Mouse (Mus musculus) lung, postnatal 4 days (tissue): ENCODE results near the gene Gm8298.
"Not testable (repeated sequence)": the region's sequence is repeated elsewhere in the genome, so short reads cannot be mapped to it uniquely, and the experiment has no call there.

Source experiments
- DNase-seq, 2 experiments: peaks; one replicate each; pipeline ENCODE4 v3.0.0; 2021

Gene Gm8298

DNA sequence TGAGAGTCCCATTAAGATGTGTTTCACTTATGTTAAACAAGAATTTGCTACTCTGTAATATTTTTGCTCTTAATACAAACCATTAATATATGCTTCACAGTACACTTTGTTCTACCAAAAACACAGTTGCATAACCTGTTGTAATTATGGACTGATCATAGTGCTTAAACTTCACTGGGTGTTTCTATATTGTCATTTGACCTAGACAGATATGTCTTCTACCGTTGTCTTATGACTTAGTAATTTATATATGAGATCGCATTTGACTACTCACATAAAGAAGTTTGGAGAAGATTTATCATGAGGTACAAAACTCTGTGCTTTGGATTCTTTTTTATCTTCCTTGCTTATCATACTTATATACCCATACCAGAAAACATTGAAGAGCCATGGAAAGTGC lies at the start of gene Gm8298:
Gene Gm8298 (plus strand): TSS at position 301 of the 400 bp plus-strand sequence.
- no peak for DNase-seq

DNA sequence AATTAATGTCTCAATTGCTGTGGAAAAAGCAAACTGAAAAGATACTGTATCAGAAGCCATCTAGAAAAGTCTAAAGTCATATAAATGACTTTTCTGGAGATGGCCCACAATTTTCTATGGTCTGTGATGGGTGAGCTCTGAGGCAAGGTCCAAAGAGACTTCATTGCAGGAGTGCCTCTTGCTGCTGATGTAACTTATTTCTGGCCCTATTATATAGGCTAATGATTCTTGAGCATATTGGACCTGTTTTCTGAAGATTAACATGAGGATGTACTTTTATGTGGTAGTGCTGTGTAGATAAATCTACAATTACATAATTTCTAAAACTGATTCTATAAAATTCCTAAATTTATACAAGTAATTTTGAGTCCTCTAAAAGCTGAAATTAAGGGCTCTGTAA lies 47.7 kb upstream of the Gm8298 start:
- no peak for DNase-seq

DNA sequence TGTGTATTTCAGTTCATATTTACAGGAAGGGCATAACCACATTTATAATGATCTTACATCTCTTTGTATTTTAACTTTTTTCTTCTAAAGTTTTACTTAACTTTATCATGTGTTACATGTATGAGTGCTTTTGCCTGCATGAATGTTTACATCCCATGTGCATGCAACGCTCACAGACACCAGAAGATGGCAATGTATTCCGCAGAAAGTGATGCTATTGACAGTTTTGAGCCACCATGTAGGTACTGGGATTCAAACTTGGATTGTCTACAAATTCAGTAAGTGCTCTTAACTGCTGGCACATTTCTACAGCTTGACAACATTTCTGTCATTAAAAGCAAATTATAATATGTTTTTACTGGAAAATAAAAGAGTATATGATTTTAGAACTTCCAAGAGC lies 9.9 kb downstream of the Gm8298 start:
- peak in 1 of 2 experiments; percentile 39 for DNase-seq

DNA sequence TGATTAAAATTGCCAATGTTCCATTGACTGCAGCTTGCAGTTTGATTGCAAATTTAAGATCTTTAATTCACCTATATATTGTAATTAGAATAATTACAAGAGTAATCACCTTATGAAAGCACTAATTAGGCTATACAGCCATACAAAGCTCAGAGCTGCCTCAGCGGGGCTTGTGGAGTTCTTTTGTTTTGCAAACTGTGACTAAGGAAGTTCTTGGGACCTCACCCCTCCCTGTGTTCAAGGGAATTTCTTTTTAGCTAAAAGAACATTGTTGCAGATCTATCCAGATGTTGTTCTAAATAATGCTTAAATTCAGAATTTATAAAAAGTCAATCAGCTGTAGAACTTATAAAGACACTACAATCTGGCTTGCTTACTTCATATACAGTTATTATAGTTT lies 16.8 kb downstream of the Gm8298 start:
- not testable (repeated sequence) for DNase-seq

DNA sequence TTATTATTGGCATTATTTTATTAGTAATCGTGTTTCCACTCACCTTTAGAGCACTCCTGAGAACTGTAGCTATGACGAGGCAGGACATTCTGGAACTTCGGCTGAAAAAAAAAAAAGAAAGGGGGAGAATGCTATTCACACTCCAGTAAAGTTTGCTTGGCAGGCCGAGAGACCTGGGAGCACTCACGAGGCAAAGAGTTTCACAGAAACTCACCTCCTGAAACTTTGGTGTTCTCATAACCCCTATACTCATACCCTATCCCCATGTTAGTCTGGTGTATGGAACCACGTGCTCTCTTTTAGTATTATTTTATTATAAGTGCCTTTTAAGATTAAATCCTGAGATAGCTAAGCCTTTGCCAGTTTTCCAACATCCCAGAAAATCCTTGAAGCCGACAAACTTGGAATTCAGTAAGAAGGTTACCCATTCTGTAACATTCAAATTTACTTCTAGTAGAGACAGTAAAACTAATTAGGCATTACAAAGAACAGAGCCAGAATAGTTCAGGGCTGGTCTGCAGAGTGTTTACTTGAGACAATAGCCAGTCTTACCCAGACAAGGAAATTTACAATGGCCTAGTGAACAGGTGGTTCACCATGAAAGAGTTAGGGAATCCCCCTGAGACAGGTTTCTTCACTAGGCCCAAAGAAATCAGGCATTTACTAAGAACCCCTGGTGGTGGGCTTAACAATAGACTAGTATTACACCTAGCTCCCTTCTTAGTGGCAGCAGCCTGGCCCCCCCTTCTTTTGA lies 19.1 kb downstream of the Gm8298 start:
- not testable (repeated sequence) for DNase-seq

DNA sequence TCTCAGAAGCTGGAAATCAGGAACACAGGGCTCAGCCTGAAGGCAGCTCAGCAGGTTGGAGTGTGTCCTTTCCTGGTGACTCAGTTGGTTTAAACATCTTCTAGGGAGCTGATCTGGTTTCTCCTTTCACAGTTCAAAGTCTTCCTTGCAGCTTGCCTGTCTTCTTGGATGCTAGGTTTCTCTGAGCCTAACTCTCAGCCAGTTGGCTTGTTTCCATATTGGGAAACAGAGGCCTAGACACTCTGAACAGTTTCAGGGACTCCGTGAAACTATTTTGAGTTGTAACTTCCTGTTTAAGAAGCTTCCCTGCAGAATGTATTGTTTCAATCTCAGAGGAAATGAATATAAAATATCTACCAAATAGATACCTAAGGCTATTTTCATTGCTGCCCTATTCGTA lies 32.4 kb downstream of the Gm8298 start:
- DNase-seq = no peak

DNA sequence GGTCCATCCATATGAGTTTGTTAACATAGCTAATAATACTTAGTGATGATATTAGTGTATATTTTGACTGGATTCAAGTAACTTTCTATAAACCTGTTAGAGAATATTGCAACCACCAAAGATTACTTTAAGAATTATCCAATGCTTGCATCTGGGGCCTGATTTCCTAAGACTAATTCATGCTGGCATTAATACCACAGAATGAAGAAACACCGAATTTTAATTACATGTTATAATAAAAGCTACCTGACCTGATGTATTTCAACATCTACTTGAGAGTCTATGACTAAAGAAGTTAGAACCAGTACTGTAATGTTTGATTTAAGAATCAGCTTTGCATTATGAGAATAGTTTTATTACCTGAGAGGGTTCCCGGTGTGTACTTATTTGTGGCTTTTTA lies 64.1 kb downstream of the Gm8298 start, which contains the start of gene C130079G13Rik:
Gene C130079G13Rik (plus strand): TSS at position 301 of the 400 bp plus-strand sequence.
- no peak for DNase-seq
